Mouse (Mus musculus) kidney, adult 2 months (tissue): ENCODE data around the gene Plekhm3.

Experiments used
- CTCF ChIP-seq: fragments of 200-500 bp; conservative IDR thresholded peaks from 2 replicates; pipeline ENCODE4 v1.5.1; 2011; ENCODE audit warnings: low read depth, mild to moderate bottlenecking, control low read depth, low read length, moderate library complexity, mixed read lengths; ENCODE audit not compliant: insufficient read depth, insufficient read length
- POLR2A ChIP-seq: fragments of 200-500 bp; IDR thresholded peaks from one replicate; pipeline ENCODE4 v1.6.1; 2011; ENCODE audit warnings: low read depth, low read length, control low read depth

DNA sequence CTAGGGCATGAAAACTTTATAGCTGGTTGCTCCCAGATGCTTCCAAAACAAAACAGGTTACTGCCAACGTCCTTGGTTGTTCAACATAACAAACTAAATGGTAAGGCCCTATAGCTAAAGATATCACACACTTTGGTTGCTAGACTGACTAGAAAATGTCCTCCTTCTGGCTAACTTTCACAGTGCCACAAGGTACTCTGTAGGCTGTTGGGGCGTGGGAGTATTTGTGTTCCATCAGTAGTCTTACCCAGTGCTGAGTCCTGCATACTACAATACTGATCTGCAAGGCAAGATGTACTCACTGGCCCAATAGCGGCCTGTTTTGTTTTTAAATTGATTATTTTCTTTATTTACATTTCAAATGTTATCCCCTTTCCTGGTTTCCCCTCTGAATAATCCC is 56.9 kb downstream of the Plekhm3 start:
- TF ChIP-seq POLR2A (no peak), CTCF (no peak)
